Mouse (Mus musculus) urinary bladder, postnatal 14 days (tissue): ENCODE measurements around the gene S100a5.

Experiments
- DNase-seq: peaks from one replicate; pipeline ENCODE4 v3.0.0; 2021; ENCODE audit warnings: low spot score

The S100a5 gene

GRCm38 (mm10) chr3:90600458-90601195 is 7.7 kb upstream of the S100a5 start:
- peak; percentile 70 for DNase-seq

GRCm38 (mm10) chr3:90601486-90602110 is 6.7 kb upstream of the S100a5 start, which contains the start of gene Gm42674:
Gm42674 (plus strand) TSS chr3:90601904.
- DNase-seq: peak; percentile 5

DNA sequence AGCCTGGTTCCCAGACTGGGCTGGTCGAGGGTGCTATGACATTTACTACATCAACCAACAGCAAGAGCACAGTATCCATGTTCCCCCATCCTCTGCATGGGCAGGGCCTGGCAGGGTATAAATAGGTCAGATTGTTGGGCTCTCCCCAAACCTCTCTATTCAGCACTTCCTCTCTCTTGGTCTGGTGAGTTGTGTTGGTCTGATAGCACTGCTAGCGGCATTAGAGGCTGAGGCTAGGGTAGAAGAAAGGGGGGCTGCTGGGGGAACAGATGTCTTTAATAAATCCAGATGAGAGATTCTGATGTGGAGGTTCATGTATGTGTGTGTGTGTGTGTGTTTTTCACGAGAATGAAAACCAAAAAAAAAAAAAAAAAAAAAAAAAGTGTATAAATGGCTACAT is 4.7 kb upstream of the S100a5 start, which contains the start of gene S100a4:
TSS of gene S100a4 (plus strand) at position 149 of the 400 bp plus-strand sequence.
- peak; percentile 12 for DNase-seq

GRCm38 (mm10) chr3:90604416-90604815 is 3.9 kb upstream of the S100a5 start:
- peak; percentile 93 for DNase-seq

DNA sequence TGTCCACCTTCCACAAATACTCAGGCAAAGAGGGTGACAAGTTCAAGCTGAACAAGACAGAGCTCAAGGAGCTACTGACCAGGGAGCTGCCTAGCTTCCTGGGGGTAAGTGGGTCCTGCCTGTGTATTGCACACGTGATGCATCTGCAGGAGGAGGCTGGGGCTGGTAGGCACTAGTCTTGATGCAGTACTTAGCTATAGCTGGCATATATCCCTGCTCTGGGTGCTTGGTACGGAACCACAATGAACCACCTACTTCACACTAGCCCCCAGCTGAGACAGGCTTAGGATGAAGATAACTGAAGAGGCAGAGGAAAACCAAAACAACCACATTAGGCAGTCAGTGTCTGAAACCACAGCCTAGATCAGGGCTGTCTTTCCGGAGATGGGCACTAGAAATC is 3.3 kb upstream of the S100a5 start:
- DNase-seq: no peak

GRCm38 (mm10) chr3:90605736-90606135 is 2.6 kb upstream of the S100a5 start:
- DNase-seq: peak; percentile 11

GRCm38 (mm10) chr3:90606185-90606584 is 2.1 kb upstream of the S100a5 start:
- peak; percentile 42 for DNase-seq

DNA sequence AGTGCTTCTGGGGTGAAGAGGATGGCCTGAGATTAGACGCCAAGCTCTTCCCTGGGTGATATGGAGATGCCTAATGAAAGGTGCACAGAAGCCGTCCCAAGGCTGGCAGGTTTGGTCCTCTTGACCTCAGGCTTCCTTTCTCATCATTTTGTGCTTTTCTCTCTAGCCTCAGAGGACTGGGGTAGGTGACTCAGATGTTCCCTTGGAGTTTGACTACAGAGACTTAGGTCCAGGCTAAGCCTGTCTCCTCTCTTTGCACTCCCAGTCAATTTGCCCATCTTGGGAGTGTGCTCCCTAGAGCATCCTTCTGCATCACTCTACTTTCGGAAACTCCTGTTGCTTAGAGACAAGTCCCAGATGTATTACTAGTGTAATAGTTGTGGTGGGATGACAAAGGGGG is 962 bp upstream of the S100a5 start:
- no peak for DNase-seq

GRCm38 (mm10) chr3:90609102-90609501 is 779 bp downstream of the S100a5 start:
- peak; percentile 64 for DNase-seq

- DNase-seq: no peak
Measured at GRCm38 (mm10) chr3:90611494-90611893, 3.2 kb downstream of the S100a5 start.

DNA sequence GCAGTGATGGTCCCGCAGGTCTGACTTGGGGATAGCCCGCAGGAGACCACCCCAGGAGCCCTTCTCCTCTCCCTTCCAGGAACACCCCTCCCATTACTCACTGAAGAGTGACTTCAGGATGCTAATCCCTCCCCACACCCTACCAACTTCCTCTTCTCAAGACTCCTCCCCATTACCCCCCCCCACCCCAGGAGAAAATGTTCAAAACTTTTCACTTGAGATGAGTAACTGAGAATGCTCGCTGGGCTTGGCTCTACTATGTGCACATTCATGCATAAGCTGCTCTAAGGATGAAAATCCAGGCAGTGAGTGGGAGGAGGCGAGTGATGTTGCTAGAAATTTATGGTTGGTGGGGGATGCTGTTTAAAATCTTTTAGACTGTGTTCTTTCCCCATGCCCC is 3.7 kb downstream of the S100a5 start:
- DNase-seq: no peak

GRCm38 (mm10) chr3:90612728-90613291 is 4.5 kb downstream of the S100a5 start, which contains the start of gene S100a6:
S100a6 (plus strand) TSS chr3:90612882.
- DNase-seq: peak; percentile 92

DNA sequence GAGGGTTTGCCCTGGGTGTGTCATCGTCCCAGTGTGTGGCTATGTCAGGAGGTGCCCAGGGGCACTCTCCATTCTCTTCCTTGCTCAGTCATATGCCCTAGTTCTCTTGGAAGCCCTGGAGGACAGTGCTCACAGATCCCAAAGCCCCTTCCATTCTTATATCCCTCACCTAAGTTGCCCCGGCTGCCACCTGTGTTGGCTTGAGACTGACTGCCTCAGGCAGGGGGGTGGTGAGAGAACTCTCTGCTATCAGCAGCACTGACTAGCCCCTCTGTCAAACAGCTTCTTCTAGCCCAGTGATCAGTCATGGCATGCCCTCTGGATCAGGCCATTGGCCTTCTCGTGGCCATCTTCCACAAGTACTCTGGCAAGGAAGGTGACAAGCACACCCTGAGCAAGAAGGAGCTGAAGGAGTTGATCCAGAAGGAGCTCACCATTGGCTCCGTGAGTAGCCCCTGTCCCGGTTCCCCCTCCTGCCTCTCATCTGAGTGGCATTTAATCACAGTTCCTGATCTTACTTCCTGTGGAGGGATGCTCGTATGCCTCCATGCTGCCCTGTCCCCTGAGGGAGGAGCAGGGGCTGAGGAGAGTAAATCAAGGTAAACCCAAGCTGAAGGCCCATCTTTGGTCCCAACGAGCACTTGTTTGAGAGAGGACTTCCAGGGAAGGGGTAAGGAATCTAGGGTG is 5.3 kb downstream of the S100a5 start:
- DNase-seq: no peak

DNA sequence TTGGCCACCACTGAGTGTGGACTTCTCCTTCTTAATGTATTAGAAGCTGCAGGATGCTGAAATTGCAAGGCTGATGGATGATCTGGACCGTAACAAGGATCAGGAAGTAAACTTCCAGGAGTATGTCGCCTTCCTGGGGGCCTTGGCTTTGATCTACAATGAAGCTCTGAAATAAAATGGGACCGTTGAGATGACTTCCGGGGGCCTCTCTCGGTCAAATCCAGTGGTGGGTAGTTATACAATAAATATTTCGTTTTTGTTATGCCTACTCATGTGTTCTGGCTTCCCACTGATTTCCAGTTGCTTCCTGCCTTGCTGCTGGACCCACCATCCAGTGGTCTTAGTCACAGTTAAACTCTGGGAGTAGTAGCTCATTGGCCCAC is 5.8 kb downstream of the S100a5 start:
- no peak for DNase-seq

GRCm38 (mm10) chr3:90614611-90615251 is 6.4 kb downstream of the S100a5 start:
- DNase-seq: peak; percentile 69

- DNase-seq: peak; percentile 83
Measured at GRCm38 (mm10) chr3:90615415-90615814, 7.1 kb downstream of the S100a5 start.

DNA sequence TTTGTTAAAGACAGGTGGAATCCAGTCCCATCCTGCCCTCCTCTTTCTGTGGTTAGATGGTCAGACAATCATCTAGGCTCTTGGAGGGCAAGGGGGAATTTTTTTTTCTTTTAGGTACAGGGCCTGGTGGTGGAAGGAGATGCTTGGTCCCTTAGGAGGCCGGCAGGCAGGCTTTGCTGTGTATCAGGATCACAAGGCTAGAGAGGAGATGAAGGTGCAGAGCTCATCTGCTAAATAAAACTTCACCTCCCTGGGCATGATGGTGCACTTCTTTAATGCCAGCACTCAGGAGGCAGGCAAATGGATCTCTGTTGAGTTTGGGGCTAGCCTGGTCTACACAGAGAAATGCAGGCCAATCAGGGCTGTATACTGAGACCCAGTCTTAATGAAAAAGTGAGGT is 7.6 kb downstream of the S100a5 start:
- no peak for DNase-seq

GRCm38 (mm10) chr3:90617586-90617985 is 9.3 kb downstream of the S100a5 start:
- DNase-seq: no peak

GRCm38 (mm10) chr3:90621552-90621951 is 13.2 kb downstream of the S100a5 start:
- DNase-seq: no peak

GRCm38 (mm10) chr3:90623435-90624071 is 15.2 kb downstream of the S100a5 start:
- peak; percentile 72 for DNase-seq

GRCm38 (mm10) chr3:90625496-90625895 is 17.2 kb downstream of the S100a5 start:
- no peak for DNase-seq
